Mouse (Mus musculus): ENCODE measurements around the gene Mepce.

DNA sequence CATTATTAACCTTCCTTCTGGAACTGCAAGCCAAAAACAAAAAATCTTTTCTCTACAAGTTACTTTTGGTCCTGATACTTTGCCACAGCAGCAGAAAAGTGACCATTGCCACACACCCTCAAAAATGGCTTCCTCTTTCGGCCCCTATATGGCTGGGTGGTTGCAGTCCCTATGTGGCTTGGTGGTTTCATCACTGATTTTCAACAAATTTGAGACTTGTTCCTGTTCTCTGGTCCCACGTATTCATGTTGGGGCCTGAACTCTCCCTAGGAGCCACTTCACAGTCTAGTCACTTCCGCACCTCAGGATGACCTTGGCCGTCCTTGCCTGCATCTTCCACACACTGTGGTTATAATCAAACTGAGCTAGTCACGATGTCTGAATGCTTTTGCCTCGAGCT, 41.2 kb upstream of the Mepce start:
- TF ChIP-seq CTCF (IDR thresholded peaks at IDR 0.05) (no peak), EP300 (IDR thresholded peaks at IDR 0.05) (no peak)

All from lung, postnatal 0 days (tissue).